Mouse (Mus musculus): Measurements from ENCODE around the gene Gm42715.

GRCm38 (mm10) chr7:127511808-127512230 lies 7.6 kb upstream of the Gm42715 start, which contains the start of gene Srcap:
- TF ChIP-seq FLI1 (IDR thresholded peaks at IDR 0.05; ENCODE audit: low read length) (no peak), GATA1 (IDR thresholded peaks at IDR 0.05; ENCODE audit: borderline replicate concordance, low read length) (peak; percentile 91; the same call in 1 of the 3 replicates)
